Mouse (Mus musculus): ENCODE data around the gene Etv3.

The Etv3 gene

DNA sequence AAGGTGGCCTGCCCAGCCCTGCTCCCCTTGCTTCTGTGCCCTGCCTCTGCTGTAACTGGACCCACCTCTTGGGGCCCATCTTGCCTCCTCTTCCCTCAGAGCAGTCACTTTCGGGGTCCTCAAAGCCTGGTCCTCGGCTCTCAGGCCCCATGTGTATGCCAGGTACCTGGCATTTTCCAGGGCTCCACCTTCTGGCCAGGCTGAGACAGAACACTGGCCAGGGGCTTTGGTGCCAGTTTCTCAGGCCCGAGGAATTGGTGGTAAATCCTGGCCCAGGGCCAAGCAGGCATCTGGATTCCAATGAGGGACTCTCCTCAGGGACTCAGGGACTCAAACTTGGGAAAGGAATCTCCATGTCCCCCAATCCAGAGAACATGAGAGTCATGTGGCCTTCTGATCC lies 34.9 kb downstream of the Etv3 start:
- DNase-seq: no peak

DNA sequence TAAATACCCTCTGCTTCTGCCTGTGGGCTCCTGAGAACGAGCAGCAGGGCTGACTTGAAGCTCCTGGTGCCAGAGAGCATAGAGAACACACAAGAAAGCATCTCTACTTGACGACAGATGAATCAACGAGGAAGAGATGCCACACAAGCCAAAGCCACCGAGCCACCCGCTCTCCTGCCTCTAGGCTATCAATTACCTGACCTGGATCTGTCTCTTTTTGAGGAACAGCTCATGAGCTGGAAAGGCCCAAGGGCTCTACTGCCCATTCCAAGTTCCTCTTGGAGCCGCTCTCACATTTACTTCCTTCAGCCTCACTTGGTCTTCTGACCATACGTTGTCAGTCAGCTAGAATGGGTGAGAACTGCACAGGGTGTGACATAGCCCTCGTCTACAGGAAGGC lies 36.2 kb downstream of the Etv3 start:
- DNase-seq: no peak

GRCm38 (mm10) chr3:87562370-87562769 lies 37.2 kb downstream of the Etv3 start:
- DNase-seq: peak; percentile 88

- DNase-seq: no peak
Measured at GRCm38 (mm10) chr3:87563466-87563865, 38.3 kb downstream of the Etv3 start.

DNA sequence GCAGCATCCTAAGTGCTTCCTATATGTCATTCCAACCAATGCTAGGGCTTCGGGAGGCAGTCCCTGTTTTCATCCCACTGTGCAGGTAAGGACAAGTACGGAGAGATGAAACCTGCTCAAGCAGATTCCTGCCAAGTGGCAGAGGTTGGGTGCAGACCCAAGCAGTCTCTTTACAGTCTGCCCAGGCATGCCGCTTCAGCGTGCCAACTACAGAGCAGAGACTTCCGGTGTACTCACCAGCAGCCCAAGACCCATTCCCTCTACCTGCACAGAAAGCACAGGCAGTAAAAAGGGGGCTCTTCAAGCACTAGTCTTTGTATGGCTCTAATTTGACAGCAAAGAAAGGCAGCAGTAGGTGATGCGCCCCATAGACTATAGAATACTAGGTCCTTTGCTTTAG lies 40.4 kb downstream of the Etv3 start:
- DNase-seq: no peak

DNA sequence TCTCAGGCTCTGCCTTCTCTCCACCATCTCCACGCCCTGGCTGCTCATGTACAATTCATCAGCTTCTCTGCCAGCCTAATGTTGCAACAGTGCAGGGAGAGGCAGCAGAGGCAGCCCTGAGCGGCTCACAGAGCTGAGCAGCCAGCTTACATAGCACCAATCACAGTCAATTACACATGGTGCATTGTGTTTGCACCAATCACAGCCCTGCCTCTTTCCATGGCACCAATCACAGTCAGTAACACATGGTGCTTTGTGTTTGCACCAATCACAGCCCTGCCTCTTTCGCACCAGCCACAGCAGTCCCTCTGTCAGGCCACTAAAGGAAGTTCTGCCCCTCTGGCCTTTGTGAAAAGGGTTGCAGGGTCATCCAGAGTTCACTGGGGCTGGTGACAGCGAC lies 40.9 kb downstream of the Etv3 start:
- peak; percentile 87 for DNase-seq

DNA sequence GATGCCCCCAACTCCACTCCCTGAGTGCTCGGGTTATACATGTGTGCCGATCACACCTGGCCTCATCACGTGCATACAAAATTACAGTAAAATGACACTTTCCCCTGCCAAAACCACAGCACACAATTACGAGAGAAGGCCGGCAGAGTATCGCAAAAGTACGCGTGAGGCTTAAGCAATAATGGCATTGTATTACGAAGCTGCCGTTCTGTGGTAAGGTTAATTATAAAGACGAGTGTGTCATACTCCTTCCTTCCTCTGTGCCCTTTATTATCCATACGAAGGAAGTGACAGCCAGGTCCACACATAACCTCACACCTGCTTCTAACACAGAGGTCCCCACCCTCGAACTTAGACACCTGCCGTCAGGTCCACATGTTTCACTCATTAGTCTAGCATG lies 42.3 kb downstream of the Etv3 start:
- no peak for DNase-seq

DNA sequence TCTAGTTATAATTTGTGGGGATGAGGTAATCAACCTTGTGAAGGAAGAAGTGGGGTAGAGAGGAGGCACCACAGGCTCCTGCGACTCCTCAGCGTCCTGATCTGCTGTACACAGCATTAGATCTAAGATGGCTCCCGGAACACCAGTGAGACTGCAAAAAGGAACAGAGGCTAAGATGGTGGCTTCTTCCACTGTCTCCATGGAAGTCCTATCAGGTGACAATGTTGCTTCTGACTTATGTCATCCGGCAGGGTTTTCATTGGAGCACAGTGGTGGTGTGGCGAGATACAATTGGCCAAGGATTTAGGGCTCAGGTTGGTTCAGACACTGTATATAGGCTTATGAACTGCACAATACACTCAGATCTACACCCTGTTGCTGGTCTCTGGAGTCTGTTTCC lies 43.5 kb downstream of the Etv3 start:
- DNase-seq: no peak

GRCm38 (mm10) chr3:87575766-87576165 lies 50.6 kb downstream of the Etv3 start:
- no peak for DNase-seq

DNA sequence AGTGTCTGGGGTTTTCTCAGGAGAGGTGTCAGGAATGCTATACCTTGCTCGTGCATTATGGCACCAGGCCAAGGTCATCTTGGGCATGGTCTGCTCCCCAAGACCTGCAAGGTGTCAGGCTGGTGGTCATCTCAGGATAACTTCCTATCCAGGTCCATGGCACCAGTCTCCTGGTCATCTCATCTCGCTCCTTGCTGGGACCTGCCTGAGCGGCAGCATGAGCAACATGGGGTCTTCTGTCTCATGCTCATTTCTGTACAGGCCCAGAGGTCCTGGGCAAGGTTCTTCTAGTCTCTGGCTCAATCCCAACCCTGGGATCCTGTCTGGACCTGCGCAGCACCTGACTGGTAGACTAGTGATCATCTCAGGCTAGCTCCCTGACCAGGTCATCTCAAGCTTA lies 57.1 kb downstream of the Etv3 start:
- no peak for DNase-seq
